Mouse (Mus musculus) liver, embryonic 14.5 days (tissue): ENCODE measurements around the gene Rap1gap2. TPM values are rescaled to one million over a fixed set of nuclear protein-coding genes. Genes with fewer than 3 reads are reported as not detected.
A peak's percentile ranks its signal among the peaks of the same experiment; 100 is the strongest.

ENCODE experiments used
- ATAC-seq: fragments of 200-750 bp; cut with Nextera tagmentation; 2 replicates; pipeline ENCODE4 v1.8.0; 2017; ENCODE audit warnings: moderate number of reproducible peaks, mild to moderate bottlenecking, moderate library complexity; ENCODE audit not compliant: insufficient read depth
- DNase-seq, 3 experiments: peaks; one replicate each; pipeline ENCODE4 v3.0.0-alpha.2; 2012 to 2013; ENCODE audit warnings: low read depth in 3 of 3, low spot score in 3 of 3
- H3K27ac ChIP-seq: fragments of 300-500 bp; sonication (generic); 2 replicates; pipeline ENCODE4 v1.5.1; 2014; ENCODE audit warnings: moderate library complexity, mild to moderate bottlenecking, control low read depth, inconsistent platforms
- H3K27me3 ChIP-seq: fragments of 300-500 bp; sonication (generic); 2 replicates; pipeline ENCODE4 v1.6.1; 2014; ENCODE audit warnings: mild to moderate bottlenecking, low read length, moderate library complexity; ENCODE audit not compliant: control insufficient read depth, insufficient read depth
- H3K36me3 ChIP-seq: fragments of 300-500 bp; sonication (generic); replicated peaks from 2 replicates; pipeline ENCODE4 v1.6.1; 2014; ENCODE audit warnings: low read depth; ENCODE audit not compliant: control insufficient read depth, insufficient read depth
- H3K4me1 ChIP-seq, 2 experiments: fragments of 200-500 bp in 1 of 2; fragments of 300-500 bp in 1 of 2; sonication (generic) in 1 of 2; replicated peaks; 2 replicates each; pipeline ENCODE4 v1.6.1; 2012 to 2014; ENCODE audit warnings: antibody characterized with exemption in 1 of 2, inconsistent platforms in 1 of 2, low read length in 1 of 2; ENCODE audit not compliant: control insufficient read depth in 2 of 2, insufficient read depth in 2 of 2
- H3K4me2 ChIP-seq: fragments of 300-500 bp; sonication (generic); 2 replicates; pipeline ENCODE4 v1.6.1; 2014; ENCODE audit warnings: low read depth, mild to moderate bottlenecking, control low read depth, moderate library complexity
- H3K4me3 ChIP-seq, 2 experiments: fragments of 200-500 bp in 1 of 2; fragments of 300-500 bp in 1 of 2; sonication (generic) in 1 of 2; 2 replicates each; pipeline ENCODE4 v1.5.1; 2012 to 2014; ENCODE audit warnings: low read depth in 2 of 2, low read length in 2 of 2, mild to moderate bottlenecking in 2 of 2, control low read depth in 1 of 2, inconsistent platforms in 1 of 2, moderate library complexity in 1 of 2; ENCODE audit not compliant: insufficient read depth in 1 of 2
- H3K9ac ChIP-seq: fragments of 300-500 bp; sonication (generic); replicated peaks from 2 replicates; pipeline ENCODE4 v1.6.1; 2014; ENCODE audit warnings: mild to moderate bottlenecking, control low read depth, moderate library complexity
- H3K9me3 ChIP-seq: fragments of 300-500 bp; sonication (generic); 2 replicates; pipeline ENCODE4 v1.6.1; 2016; ENCODE audit warnings: low read length, mixed read lengths; ENCODE audit not compliant: control insufficient read depth
- CTCF ChIP-seq: IDR thresholded peaks from 2 replicates; pipeline ENCODE4 v1.5.1; 2016; ENCODE audit warnings: antibody characterized with exemption, low read depth, control low read depth
- EP300 ChIP-seq: IDR thresholded peaks from 2 replicates; pipeline ENCODE4 v1.6.1; 2016; ENCODE audit warnings: antibody characterized with exemption, low read depth
- WGBS: fragments of 180-500 bp; shearing (Covaris S2); extraction: QIAGEN DNeasy Blood & Tissue Kit; methylation state at CpG from one replicate; pipeline ENCODE4 v1.1.7; 2014; ENCODE audit not compliant: insufficient replicate concordance; 5-methylcytosine and 5-hydroxymethylcytosine counted together
- polyA plus RNA-seq, 2 experiments: library from polyadenylated mRNA; depleted of rRNA in 1 of 2; stranded (reverse) in 1 of 2; unstranded in 1 of 2; fragments of >200 nt; fragmentation: Nextera tagmentation in 1 of 2; extraction: Ambion mirVana in 1 of 2; gene quantifications; 2 replicates each; pipeline versions ENCODE4 v1.2.1 to v1.2.3; 2012 to 2014

The Rap1gap2 gene
- polyA plus RNA-seq, 2 experiments = 0.56 to 0.98 TPM

GRCm38 (mm10) chr11:74525205-74525604 is 85.5 kb downstream of the Rap1gap2 start:
- no peak overlapping the region for H3K27ac ChIP-seq
- H3K9ac ChIP-seq = no peak overlapping the region
- no peak overlapping the region for H3K4me2 ChIP-seq
- no peak overlapping the region for H3K4me3 ChIP-seq
- no peaks in the 10 kb centered on the region for H3K36me3 ChIP-seq
- H3K27me3 ChIP-seq = peaks cover 45% of the 10 kb centered on the region
- H3K4me1 ChIP-seq = peaks cover 0 to 5% of the 10 kb centered on the region in 2 experiments; a peak in 1 of 4 replicates
- no peaks in the 10 kb centered on the region for H3K9me3 ChIP-seq
- DNase-seq (no peak), ATAC-seq (no peak)
- TF ChIP-seq EP300 = no peak
- TF ChIP-seq CTCF = no peak
- 74% methylated on average over 7 of the region's 7 CpGs for WGBS

- no peak for ATAC-seq
- Histone ChIP-seq H3K9me3 (no peaks in the 10 kb centered on the region), H3K4me2 (no peak overlapping the region), H3K27ac (no peak overlapping the region), H3K4me1 (peaks cover 0 to 5% of the 10 kb centered on the region in 2 experiments; a peak in 1 of 4 replicates), H3K9ac (no peak overlapping the region), H3K4me3 (no peak overlapping the region), H3K36me3 (no peaks in the 10 kb centered on the region), H3K27me3 (peaks cover 45% of the 10 kb centered on the region)
- no peak for DNase-seq
- 41% methylated on average over 9 of the region's 9 CpGs for WGBS
- TF ChIP-seq EP300 = no peak
- TF ChIP-seq CTCF = no peak
These were observed 86.4 kb downstream of the Rap1gap2 start for GRCm38 (mm10) chr11:74524050-74524965.

- DNase-seq (no peak), ATAC-seq (no peak)
- TF ChIP-seq CTCF (no peak), EP300 (no peak)
- Histone ChIP-seq H3K36me3 (no peaks in the 10 kb centered on the region), H3K27ac (no peak overlapping the region), H3K9ac (no peak overlapping the region), H3K4me3 (peak overlapping the region in 1 of 2 experiments; percentile 57; a peak in 2 of 4 replicates), H3K4me2 (peak overlapping the region; percentile 68), H3K9me3 (no peaks in the 10 kb centered on the region), H3K4me1 (peaks cover 0 to 5% of the 10 kb centered on the region in 2 experiments; a peak in 1 of 4 replicates), H3K27me3 (peaks cover 45% of the 10 kb centered on the region)
- WGBS = 7% methylated on average over 30 of the region's 30 CpGs
These were observed 87.3 kb downstream of the Rap1gap2 start for GRCm38 (mm10) chr11:74523210-74523951.

- TF ChIP-seq CTCF (no peak), EP300 (no peak)
- H3K4me3 ChIP-seq = peak overlapping the region; percentile 45 to 57
- no peaks in the 10 kb centered on the region for H3K9me3 ChIP-seq
- peaks cover 0 to 5% of the 10 kb centered on the region in 2 experiments; a peak in 1 of 4 replicates for H3K4me1 ChIP-seq
- H3K27me3 ChIP-seq = peaks cover 45% of the 10 kb centered on the region
- no peak overlapping the region for H3K9ac ChIP-seq
- no peak overlapping the region for H3K27ac ChIP-seq
- H3K4me2 ChIP-seq = peak overlapping the region; percentile 68
- peak; percentile 47 for ATAC-seq
- H3K36me3 ChIP-seq = no peaks in the 10 kb centered on the region
- WGBS = under 1% methylated on average over 79 of the region's 87 CpGs
- DNase-seq = no peak
These were observed 88.1 kb downstream of the Rap1gap2 start for GRCm38 (mm10) chr11:74522487-74523209.
